Mouse (Mus musculus) intestine, postnatal 0 days (tissue): ENCODE results near the gene Dnmt3c. TPM values are rescaled to one million over a fixed set of nuclear protein-coding genes. Genes with fewer than 3 reads are reported as not detected.
"Not testable (repeated sequence)": the region's sequence is repeated elsewhere in the genome, so short reads cannot be mapped to it uniquely, and the experiment has no call there.

Experiments
- ATAC-seq: fragments of 200-750 bp; cut with Nextera tagmentation; 2 replicates; pipeline ENCODE4 v1.8.0; 2017; ENCODE audit warnings: mild to moderate bottlenecking, moderate TSS enrichment, moderate library complexity
- H3K27ac ChIP-seq: fragments of 300-500 bp; sonication (generic); 2 replicates; pipeline ENCODE4 v1.5.1; 2014; ENCODE audit warnings: mild to moderate bottlenecking, low read depth, low read length, moderate library complexity
- H3K27me3 ChIP-seq: fragments of 300-500 bp; sonication (generic); replicated peaks from 2 replicates; pipeline ENCODE4 v1.6.1; 2014; ENCODE audit warnings: low read length, mixed read lengths; ENCODE audit not compliant: control insufficient read depth, insufficient read depth
- H3K36me3 ChIP-seq: fragments of 300-500 bp; sonication (generic); 2 replicates; pipeline ENCODE4 v1.6.1; 2014; ENCODE audit warnings: mild to moderate bottlenecking, moderate library complexity; ENCODE audit not compliant: control insufficient read depth, insufficient read depth
- H3K4me1 ChIP-seq: fragments of 300-500 bp; sonication (generic); replicated peaks from 2 replicates; pipeline ENCODE4 v1.6.1; 2014; ENCODE audit warnings: antibody characterized with exemption, low read length, mixed read lengths; ENCODE audit not compliant: control insufficient read depth, insufficient read depth
- H3K4me2 ChIP-seq: fragments of 300-500 bp; sonication (generic); replicated peaks from 2 replicates; pipeline ENCODE4 v1.6.1; 2014; ENCODE audit warnings: low read depth, mild to moderate bottlenecking, moderate library complexity
- H3K4me3 ChIP-seq: fragments of 300-500 bp; sonication (generic); 2 replicates; pipeline ENCODE4 v1.5.1; 2014; ENCODE audit warnings: low read depth, low read length
- H3K9ac ChIP-seq: fragments of 300-500 bp; sonication (generic); 2 replicates; pipeline ENCODE4 v1.6.1; 2014; ENCODE audit warnings: mild to moderate bottlenecking, low read depth, low read length
- H3K9me3 ChIP-seq: fragments of 300-500 bp; sonication (generic); 2 replicates; pipeline ENCODE4 v1.6.1; 2016; ENCODE audit warnings: mixed run types; ENCODE audit not compliant: control insufficient read depth
- CTCF ChIP-seq: sonication (generic); IDR thresholded peaks from 2 replicates; pipeline ENCODE4 v1.5.1; 2016; ENCODE audit warnings: low read depth, mild to moderate bottlenecking, control low read depth, antibody characterized with exemption, moderate library complexity
- WGBS: fragments of 180-500 bp; shearing (Covaris S2); extraction: QIAGEN DNeasy Blood & Tissue Kit; methylation state at CpG from one replicate; pipeline ENCODE4 v1.1.7; 2014; 5-methylcytosine and 5-hydroxymethylcytosine counted together
- polyA plus RNA-seq: library from polyadenylated mRNA; unstranded; fragments of >200 nt; fragmentation: Nextera tagmentation; extraction: Ambion mirVana; gene quantifications from 2 replicates; pipeline ENCODE4 v1.2.1, GENCODE M21; 2015

Gene Dnmt3c
- polyA plus RNA-seq, 1 experiment from 2014 or later: not detected

DNA sequence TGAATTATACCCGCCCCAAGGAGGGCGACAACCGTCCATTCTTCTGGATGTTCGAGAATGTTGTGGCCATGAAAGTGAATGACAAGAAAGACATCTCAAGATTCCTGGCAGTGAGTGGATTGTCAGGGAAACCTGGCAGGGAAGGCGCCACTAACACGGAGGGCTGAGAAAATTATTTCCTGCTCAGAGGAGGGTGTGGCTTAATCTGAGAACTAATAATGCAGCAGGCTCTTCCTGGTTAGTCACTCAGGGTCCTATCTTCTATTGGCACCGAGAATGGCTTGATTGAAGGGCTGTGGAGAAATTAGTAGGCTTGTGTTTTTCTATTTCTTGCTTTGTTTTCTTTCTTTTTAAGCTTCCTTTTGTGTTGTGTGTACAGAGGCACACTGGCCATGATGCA lies 18.9 kb upstream of the Dnmt3c start:
- peak; percentile 51; the same call in 1 of the 2 replicates for ATAC-seq
- no peaks in the 10 kb centered on the region for H3K36me3 ChIP-seq
- no peaks in the 10 kb centered on the region for H3K27me3 ChIP-seq
- no peak overlapping the region for H3K27ac ChIP-seq
- H3K4me2 ChIP-seq: no peak overlapping the region
- H3K9ac ChIP-seq: no peak overlapping the region
- 65% methylated on average over 7 of the region's 7 CpGs for WGBS
- no peaks in the 10 kb centered on the region for H3K4me1 ChIP-seq
- TF ChIP-seq CTCF: no peak
- H3K4me3 ChIP-seq: no peak overlapping the region
- no peaks in the 10 kb centered on the region for H3K9me3 ChIP-seq

DNA sequence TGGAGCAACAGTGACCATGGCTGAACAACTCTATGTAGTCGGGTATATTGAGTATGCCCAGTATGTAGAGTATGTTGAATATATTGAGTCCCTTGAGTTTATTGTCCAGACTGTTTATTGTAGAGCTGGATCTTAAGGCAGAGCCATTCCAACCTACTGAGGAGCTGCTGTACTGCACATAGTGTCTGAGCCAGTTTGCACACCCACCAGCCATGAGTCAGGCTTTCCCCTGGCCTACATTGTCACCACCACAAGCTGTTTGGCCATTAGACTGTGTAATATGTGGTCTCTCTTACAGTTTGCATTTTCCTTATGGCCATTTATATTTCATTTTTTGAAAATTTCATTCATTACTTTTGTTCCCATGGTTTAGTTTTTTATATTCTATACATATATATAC lies 16.5 kb upstream of the Dnmt3c start:
- ATAC-seq: no peak
- 94% methylated on average over 1 of the region's 1 CpGs for WGBS
- no peak overlapping the region for H3K4me3 ChIP-seq
- TF ChIP-seq CTCF: no peak
- H3K4me1 ChIP-seq: no peaks in the 10 kb centered on the region
- no peaks in the 10 kb centered on the region for H3K36me3 ChIP-seq
- H3K9me3 ChIP-seq: no peaks in the 10 kb centered on the region
- H3K4me2 ChIP-seq: no peak overlapping the region
- no peak overlapping the region for H3K27ac ChIP-seq
- H3K27me3 ChIP-seq: no peaks in the 10 kb centered on the region
- no peak overlapping the region for H3K9ac ChIP-seq

DNA sequence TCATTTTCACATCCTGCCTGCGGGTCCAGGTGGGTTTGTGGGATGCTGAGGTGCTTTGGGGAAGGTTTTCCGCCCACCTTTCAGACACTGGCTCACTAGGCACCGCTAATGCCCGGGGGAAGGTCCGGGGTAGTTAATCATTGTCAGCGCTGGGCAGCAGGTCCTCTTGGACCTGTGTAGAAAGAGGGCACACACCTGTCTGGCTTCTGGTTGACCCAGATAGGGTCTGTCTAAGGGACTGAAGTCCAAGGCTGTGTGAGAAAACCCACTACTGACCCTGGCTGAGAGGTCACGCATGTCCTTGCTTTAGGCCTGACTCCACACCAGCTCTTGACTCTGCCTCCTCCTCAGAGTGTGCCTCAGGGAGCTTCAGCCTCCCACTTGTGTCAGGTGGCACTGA lies 3.0 kb upstream of the Dnmt3c start:
- not testable (repeated sequence) for H3K9ac ChIP-seq, H3K4me1 ChIP-seq, H3K27ac ChIP-seq, H3K27me3 ChIP-seq, H3K4me3 ChIP-seq, H3K9me3 ChIP-seq, H3K36me3 ChIP-seq, H3K4me2 ChIP-seq, ATAC-seq
- 63% methylated on average over 6 of the region's 7 CpGs for WGBS

DNA sequence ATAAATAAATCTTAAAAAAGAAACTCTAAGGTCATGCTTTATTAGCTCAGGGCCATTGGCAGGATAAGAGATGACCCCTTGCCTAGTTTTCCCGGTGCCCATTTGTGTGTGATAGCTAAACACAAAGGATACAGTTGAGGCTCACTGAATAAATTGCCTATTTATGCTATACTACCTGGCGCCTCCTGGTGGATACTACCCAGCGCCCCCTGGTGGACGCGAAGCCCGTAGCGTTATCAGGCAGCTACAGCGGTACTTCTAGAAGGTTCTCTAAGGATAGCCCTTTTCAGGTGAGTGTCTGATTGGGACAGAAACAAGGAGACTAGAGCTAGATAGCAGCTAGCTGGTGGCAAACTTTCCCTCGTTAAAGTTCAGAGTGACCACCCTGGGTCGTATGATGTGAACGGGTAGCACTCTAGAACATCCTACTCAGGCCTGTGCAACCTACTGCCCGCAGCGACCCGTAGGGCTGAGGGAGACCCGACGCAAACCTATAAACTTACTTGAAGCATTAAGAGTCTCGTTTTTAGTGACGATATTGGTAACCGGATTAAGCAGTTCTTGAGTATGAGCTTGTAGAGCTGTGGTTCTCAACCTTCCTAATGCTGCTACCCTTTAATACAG lies 1.9 kb upstream of the Dnmt3c start:
- TF ChIP-seq CTCF: peak; percentile 85
- no peak for ATAC-seq
- 61% methylated on average over 19 of the region's 19 CpGs for WGBS
- Histone ChIP-seq H3K4me1 (no peaks in the 10 kb centered on the region), H3K9me3 (no peaks in the 10 kb centered on the region), H3K4me2 (no peak overlapping the region), H3K36me3 (no peaks in the 10 kb centered on the region), H3K9ac (no peak overlapping the region), H3K27me3 (no peaks in the 10 kb centered on the region), H3K27ac (no peak overlapping the region), H3K4me3 (no peak overlapping the region)

DNA sequence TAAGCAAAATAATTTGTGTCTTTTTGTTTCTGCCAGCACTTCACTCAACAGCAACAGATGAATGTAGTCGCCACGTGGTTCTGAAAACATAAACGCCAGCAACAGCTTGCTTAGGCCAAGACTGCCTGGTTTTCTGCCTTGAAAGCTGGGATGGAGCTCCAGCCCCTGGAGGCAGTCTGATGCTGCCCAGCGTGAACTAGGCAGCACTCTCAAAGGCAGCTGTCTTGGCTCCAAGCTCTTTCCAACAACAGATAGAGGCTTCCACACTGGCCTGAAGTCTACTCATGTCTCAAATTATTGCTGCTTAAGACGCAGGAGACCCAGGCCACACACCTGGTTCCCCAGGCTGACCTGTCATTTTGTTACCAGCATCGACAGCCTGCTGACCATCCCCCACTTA lies 6.9 kb downstream of the Dnmt3c start:
- TF ChIP-seq CTCF: no peak
- 49% methylated on average over 6 of the region's 6 CpGs for WGBS

DNA sequence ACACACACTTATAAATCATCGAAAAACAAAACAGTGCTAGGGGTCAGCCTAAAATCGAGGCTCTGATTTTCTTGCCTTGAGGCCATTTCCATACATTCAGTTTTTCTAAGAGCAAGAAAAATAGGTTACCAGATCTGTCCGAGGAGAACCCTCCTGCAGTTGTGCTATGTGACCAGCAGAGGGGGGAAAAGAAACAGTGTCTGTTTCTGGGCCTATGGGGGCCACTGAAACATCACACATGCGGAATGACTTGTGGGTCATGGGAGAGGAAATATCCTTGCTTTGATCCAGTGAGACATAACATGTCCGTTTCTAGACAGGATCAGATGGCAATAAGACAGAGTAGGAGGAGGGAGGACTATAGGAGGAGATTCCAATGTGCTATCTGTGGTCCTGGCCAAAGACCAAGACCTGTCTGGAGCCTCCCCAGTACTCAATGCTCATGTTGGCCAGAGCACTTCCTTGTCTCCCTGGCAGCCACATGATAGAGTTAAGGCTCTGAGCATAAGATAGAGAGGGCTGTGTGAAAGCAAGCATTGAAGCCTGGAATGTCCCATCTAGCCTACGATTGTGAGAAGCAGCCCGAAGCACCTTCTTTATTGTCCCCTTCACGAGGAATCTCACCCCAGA lies 14.4 kb downstream of the Dnmt3c start:
- no peaks in the 10 kb centered on the region for H3K27me3 ChIP-seq
- H3K36me3 ChIP-seq: no peaks in the 10 kb centered on the region
- no peak overlapping the region for H3K4me2 ChIP-seq
- TF ChIP-seq CTCF: peak; percentile 86
- no peaks in the 10 kb centered on the region for H3K4me1 ChIP-seq
- no peaks in the 10 kb centered on the region for H3K9me3 ChIP-seq
- H3K4me3 ChIP-seq: no peak overlapping the region
- no peak overlapping the region for H3K27ac ChIP-seq
- no peak for ATAC-seq
- H3K9ac ChIP-seq: no peak overlapping the region
- 47% methylated on average over 8 of the region's 8 CpGs for WGBS

More for the DNA sequence above, 6.9 kb downstream of the Dnmt3c start:
- Histone ChIP-seq H3K36me3 (no peaks in the 10 kb centered on the region), H3K4me2 (no peak overlapping the region), H3K9me3 (no peaks in the 10 kb centered on the region), H3K27ac (no peak overlapping the region), H3K27me3 (no peaks in the 10 kb centered on the region), H3K9ac (no peak overlapping the region), H3K4me1 (no peaks in the 10 kb centered on the region), H3K4me3 (no peak overlapping the region)
- no peak for ATAC-seq
